Mouse (Mus musculus): ENCODE results near the gene Cdk14.

DNA sequence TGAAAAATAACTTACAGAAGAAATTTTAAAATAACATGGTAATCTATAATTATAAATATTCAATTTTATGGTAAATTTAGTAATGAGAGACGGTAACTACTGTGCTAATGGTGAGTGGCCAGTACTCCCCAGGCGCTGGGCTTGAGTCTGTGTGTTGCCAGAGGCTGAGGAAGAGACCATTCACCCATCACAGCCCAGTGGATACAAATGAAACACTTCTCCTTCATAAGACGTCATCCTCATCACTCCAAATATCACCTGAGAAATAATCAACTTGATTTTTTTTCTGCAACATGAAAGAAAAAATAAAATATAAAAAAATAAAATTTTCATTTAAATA is 153.4 kb downstream of the Cdk14 start:
- no peak for TF ChIP-seq TCF12 (IDR thresholded peaks at IDR 0.05; ENCODE audit: insufficient read depth, poor library complexity, severe bottlenecking)
- TF ChIP-seq POLR2A (IDR thresholded peaks at IDR 0.05; ENCODE audit: insufficient read length, low read depth) = no peak
- TF ChIP-seq POLR2AphosphoS2 (IDR thresholded peaks at IDR 0.05; ENCODE audit: insufficient read length, low read depth) = no peak
- TF ChIP-seq MAX (IDR thresholded peaks at IDR 0.05; ENCODE audit: low read depth) = no peak
